Mouse (Mus musculus): ENCODE measurements around the gene Artn.

The Artn gene

DNA sequence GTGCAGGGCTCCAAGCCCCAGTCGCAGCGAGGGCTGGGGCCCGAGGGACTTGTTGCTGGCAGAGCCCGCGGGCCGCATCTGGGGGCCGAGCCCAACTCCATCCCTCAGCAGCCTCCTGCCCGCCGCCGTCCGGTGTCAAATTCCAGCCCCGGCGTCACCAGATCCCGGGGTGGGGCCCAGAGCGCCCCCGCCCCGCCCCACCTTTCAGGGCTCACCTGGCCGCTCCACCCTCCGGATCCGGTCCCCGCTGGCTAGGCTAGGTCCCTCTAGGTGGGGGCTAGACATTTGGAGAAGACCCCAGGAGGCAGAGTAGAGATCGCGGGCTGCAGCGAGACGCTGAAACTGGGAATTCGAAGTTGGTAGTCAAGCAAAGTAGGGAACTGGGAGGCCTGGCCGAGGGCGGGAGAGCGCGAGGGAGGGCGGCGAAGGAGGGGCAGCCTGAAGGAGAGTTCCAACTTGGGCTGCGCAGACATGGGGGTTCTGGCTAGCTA lies at the start of gene Artn:
Gene Artn (minus strand): TSS at position 373 of the 491 bp plus-strand sequence.
- DNase-seq, result peak in 1 of 2 experiments; percentile 33

GRCm38 (mm10) chr4:117979181-117979580 lies 49.6 kb upstream of the Artn start:
- DNase-seq, result no peak

DNA sequence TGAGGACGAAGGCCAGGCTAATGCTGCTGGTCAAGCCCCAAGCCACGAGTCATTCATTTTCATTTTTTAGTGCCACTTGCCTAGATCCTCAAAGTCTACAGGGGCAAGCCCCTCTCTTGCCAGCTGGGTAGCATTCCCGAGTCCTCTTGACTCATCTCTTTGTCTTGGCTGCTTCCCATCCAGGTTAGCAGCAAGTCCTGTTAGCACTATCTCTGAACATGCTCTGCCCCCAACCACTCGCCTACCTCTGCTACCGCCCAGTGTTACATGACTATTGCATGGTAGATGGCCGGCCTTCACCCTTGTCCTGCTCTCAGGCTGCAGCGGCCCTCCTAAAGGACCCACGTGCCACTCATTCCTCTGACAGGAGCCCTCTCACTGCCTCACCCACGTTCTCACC lies 48.7 kb upstream of the Artn start:
- DNase-seq, result no peak

DNA sequence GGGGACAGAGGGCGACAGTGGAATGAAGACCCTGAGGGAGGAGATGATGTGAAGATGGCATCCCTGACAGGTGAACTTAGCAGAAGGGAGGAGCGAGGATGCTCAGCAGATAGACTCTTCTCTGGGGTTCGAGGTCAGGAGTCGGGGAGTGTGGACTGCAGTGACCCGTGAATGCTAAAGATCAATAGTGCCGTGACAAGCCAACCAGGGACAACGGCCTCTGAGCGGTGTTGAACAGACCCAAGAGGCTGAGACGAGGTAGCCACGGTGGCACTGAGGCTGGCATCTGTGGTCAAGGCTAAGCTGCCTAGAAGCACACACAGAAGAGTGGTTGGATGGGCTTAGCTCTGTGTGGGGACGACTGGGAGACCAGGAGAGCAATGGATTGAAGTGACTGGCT lies 48.3 kb upstream of the Artn start:
- DNase-seq, result no peak

DNA sequence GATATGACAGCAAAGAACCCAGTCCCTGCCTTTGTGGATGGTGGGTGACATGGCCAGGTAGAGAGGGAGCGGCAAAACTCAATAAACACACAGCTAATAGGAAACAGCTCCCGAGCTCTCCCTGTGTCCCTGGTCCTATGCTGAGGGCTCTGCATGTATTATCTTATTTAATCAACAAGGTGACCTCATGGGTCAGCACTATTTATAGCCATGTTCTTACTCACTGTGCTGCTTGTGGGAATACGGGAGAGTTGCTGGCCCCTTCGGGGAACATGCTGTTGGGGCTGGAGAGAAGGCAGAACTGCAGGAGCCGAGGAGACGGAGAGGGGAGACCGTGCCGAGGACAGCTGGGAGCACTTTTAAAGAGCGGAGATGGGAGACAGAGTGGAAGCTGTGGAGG lies 47.8 kb upstream of the Artn start:
- DNase-seq, result no peak

DNA sequence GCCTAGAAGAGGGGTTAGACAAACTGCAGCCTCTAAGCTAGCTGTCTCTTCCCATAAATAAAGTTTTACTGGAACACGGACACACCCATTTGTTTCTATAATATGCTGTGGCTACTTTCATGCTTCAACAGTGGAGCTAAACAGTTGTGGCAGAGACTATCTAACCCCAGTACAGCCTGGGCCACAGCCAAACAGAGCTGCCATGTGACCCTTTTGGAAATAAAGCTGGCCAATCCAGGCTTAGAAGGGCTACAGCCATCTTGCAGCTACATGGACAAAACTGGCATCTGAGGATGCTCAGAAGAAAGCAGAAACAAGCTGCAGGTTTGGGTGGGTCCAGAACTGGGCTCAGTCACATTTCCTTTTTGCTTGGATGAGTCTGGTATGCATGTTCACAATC lies 46.3 kb upstream of the Artn start:
- DNase-seq, result no peak

- DNase-seq, result no peak
Measured at GRCm38 (mm10) chr4:117974719-117975118, 45.2 kb upstream of the Artn start.

GRCm38 (mm10) chr4:117972999-117973398 lies 43.4 kb upstream of the Artn start:
- DNase-seq, result no peak

- DNase-seq, result no peak
Measured at GRCm38 (mm10) chr4:117964346-117965025, 34.9 kb upstream of the Artn start.

DNA sequence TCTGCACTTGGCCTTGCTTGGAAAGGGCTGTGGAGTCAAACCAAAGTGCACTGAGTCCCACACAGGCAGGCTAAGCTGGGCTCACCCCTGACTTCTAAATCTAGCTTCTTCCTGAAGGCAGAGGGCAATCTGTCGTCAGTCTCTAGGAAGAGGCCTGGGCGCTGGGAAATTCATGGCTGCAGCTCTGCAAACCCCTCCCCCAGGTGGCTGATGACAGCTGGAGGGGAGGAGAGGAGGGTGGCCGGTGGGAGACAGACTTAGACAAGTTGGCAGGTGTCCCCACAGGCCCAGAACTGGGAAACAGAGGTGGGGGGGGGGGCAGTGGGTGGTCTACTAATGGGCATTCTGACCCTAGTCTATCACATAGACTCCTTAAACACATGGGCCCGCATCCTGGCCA lies 27.9 kb upstream of the Artn start:
- no peak for DNase-seq

DNA sequence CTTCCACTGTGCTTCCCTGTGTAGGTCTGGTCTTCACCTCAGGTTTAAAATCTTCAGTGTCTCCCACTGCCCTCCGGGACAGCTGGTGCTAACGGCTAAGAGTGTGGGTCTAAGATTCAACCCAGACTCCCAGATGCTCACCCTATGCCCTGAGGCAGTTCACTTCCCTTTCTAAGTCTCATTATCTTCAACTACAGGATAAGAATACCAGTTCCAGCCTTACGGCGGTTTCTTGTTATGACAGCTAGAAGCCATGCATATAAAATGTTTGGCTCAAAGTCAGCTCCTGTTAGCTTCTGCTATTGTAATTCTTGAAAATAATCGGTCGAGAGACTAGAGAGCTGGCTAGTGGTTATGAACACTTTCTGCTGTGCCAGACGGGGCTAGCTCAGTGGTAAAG lies 17.9 kb upstream of the Artn start:
- no peak for DNase-seq

- DNase-seq, result peak; percentile 25 to 28
Measured at GRCm38 (mm10) chr4:117946639-117947305, 17.2 kb upstream of the Artn start.

GRCm38 (mm10) chr4:117943317-117943716 lies 13.8 kb upstream of the Artn start:
- no peak for DNase-seq

- no peak for DNase-seq
Measured at GRCm38 (mm10) chr4:117936964-117937363, 7.4 kb upstream of the Artn start.

DNA sequence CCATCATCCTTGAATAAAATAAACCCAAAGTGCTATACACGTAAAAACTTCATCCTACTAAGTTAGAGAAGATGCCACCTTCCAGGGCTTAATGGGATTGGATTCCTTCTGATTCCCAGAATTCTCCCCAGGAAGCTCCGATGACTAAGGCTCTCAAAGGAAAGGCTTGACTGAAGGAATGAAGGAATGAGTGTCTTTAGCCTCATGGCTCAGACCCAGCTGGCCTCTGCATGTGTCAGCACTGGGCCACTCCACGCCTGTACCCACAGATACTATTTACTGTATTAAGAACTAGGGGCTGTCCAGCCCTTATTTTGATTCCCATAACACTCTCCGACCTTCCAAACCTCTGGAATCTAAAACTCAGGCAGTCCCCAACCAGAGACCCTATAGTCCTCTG lies 4.5 kb upstream of the Artn start:
- DNase-seq, result no peak

- no peak for DNase-seq
Measured at GRCm38 (mm10) chr4:117933248-117933647, 3.7 kb upstream of the Artn start.

- peak; percentile 65 to 74 for DNase-seq
Measured at GRCm38 (mm10) chr4:117928699-117929241, 793 bp downstream of the Artn start.

DNA sequence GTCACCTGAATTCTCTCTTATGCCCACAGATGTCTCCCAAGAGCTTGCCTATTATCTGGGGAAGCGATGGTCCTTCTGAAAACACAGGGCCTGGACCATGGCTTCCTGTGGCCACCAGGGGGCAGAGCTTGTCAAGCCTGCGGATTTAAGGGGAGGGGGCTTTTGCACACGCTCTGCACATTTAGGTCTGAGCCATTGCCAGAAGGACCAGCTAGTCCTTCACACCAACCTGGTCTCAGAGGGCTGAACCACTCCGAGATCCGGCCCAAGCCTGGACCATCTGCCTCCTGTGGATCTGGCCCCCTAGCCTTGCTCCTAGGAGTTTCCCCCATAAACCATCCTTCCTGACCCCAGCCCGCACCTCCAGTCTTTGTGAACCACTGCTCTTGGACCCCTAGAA lies 1.3 kb downstream of the Artn start:
- DNase-seq, result peak; percentile 44 to 69

- peak; percentile 58 to 64 for DNase-seq
Measured at GRCm38 (mm10) chr4:117926545-117927482, 2.7 kb downstream of the Artn start.

- no peak for DNase-seq
Measured at GRCm38 (mm10) chr4:117924916-117925315, 4.6 kb downstream of the Artn start.

DNA sequence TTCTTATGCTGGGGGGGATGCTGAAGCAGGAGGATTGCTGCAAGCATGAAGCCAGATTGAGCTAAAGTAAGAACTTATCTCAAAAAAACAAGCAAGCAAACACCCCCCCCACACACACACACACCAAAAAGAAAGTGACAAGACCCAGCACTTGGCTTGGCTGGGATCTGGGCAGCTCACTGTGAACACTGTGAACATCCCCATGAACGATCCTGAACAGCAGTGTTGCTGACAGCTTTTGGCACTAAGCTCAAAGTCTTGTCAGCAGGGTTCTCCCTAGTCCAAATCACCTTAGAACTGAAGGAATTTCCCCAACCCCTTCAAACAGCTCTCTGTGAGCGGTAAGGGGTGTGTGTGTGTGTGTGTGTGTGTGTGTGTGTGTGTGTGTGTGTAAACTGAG lies 6.1 kb downstream of the Artn start:
- no peak for DNase-seq

DNA sequence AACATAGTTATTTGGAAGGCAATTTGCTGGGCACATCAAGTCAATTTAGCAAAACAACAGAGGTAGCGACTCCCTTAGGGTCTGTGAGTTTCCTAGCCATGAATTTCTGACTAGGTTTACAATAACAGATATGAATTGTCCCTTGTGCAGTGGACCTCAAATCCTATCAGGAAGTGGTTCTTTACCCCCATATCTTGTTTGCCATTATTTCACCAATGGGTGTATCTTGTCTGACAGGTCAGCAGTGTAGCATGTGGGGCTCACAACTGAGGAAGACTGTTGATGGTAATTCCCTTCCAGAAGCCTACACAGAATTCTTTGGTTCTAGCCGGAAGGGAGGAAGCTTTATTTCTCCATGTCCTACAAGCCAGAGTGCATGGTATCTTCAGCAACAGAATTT lies 8.2 kb downstream of the Artn start:
- DNase-seq, result no peak

DNA sequence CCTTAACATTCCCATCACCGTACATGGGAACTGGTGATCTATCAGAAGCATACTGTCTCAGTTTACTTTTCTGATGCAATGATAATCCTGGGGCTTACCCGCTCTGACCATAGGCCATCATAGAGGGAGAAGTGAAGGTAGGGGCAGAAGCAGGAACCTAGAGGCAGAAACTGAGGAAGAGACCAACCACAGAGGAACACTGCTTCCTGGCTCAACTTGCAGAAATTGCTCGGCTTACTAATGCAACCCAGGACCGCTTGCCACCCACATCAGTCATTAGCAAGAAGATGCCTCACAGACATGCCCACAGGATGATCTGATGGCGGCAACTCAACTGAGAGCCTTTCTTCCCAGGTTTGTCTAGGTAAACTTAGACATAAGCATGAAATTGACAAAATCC lies 10.8 kb downstream of the Artn start:
- DNase-seq, result no peak

Data from cerebellum, postnatal 25 days (tissue).